Mouse (Mus musculus) embryo, embryonic 11.5 days (tissue): Measurements from ENCODE around the gene Sgsh.
A peak's percentile ranks its signal among the peaks of the same experiment; 100 is the strongest.
"Not testable (repeated sequence)": the region's sequence is repeated elsewhere in the genome, so short reads cannot be mapped to it uniquely, and the experiment has no call there.

Source experiments
- DNase-seq: peaks from one replicate; pipeline ENCODE4 v3.0.0-alpha.2; 2012; ENCODE audit warnings: low read depth, low spot score

Sgsh gene

DNA sequence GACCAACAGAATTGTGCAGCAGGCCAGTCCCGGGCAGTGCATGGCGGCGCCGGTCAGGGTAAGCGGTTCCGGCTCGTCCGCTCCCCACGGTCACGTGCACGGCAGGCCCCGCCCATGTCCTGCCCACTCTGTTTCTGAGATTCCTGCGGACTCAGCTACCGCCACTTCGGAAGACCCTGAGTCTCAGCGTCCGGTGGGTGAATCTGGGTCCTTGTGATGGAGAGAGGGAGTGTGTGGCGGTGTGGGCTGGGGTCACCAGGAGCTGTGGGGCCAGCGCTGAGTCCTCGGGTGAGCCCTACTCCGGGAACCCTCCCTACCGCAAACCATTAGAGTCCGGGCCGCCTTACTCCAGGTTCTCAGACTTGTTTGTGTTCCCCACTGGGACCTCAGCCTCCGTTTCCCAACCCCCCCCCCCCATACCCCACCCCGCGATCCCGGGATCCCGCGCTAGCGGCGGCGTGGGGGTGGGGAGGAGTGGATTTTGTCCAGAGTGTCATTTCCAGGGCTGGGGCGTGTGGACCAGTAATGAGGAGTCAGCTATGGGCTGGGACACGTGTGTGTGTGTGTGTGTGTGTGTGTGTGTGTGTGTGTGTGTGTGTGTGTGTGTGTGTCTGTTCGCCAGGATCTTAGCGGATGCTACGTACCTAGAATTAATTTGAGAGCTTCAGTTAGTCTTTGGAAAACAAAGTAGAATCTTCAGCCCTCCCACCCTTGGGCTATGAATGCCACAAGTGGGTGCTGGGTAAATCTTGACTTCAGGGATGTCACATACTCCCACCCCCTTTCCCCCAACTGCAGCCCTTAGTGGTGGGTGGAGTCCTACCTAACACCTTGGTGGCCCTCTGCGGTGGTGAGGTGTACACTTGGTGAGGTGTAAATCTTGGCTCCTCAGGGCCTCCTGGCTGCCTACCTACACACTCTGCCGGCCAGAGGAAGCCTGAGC is at the start of gene Sgsh, which contains the start of gene Slc26a11:
Gene Sgsh, minus strand, starts transcription at position 94 of the 943 bp plus-strand sequence.
Gene Slc26a11, plus strand, starts transcription at position 115 of the 943 bp plus-strand sequence.
- DNase-seq, result peak; percentile 71

DNA sequence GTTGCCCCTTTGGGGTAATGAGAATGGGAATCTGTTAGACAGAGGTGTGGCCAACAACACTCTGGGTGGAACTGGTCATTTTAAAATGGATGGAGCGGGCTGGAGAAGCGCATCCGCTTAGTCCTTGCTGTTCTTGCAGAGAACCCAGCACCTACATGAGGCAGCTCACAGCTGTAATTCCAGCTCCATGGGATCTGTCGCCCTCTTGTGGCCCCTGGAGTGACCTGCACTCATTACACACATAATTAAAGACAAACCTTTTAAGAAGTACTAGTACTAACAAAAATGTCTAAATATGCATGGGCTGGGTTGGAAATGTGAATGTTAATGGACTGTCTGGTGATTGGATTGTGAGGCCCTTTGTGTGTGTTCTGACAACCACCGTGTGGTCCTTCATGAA is 49.3 kb upstream of the Sgsh start:
- no peak for DNase-seq

DNA sequence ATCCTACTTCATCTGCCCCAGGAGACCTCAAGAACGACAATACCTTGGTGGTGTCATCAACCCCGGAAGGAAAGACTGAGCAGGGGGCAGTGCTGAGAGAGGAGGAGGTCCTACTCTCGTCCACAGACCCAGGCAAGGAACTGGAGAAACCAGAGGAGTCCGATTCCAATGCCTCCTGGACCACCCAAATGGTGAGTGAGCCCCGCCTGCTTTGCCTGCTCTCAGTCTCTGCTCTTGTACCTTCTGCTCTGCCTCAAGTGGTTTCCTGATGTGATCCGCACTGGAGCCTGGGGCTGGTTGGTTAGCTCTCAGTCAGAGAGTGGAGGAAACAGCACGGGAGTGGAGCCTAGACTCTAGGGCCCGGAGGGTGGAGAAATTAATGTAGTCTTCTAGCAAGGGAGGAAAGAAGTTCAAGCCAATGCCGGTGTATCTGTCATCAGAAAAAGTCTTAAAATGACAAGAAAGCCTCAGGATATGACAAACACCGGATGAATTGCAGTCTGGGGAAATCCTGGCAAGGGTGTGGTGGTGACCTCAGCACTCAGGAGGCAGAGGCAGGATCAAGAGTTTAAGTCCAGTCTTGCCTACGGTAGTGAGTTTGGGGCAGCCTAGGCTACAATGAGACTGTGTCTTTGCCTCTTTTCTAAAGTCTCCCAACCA is 47.3 kb upstream of the Sgsh start:
- DNase-seq, result no peak

DNA sequence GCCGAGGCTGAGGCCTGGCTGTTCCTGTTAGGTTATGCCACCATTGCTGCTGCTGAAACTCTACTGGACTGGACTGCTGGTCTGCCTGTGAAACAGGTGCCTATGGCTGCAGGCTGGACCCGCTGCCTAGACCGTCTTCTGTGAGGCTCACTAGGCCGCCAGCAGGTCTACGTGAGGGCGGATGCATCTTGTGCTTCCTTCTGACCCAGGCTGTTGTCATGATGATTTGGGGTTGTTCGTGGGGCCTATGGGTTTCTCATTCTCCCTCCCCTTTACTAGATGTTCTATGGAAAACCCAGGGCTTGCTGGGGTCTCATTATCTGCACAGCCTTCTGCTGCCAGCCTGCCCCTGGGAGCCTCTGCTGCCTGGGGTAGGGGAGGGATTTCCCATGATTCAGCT is 41.1 kb upstream of the Sgsh start:
- DNase-seq, result no peak

DNA sequence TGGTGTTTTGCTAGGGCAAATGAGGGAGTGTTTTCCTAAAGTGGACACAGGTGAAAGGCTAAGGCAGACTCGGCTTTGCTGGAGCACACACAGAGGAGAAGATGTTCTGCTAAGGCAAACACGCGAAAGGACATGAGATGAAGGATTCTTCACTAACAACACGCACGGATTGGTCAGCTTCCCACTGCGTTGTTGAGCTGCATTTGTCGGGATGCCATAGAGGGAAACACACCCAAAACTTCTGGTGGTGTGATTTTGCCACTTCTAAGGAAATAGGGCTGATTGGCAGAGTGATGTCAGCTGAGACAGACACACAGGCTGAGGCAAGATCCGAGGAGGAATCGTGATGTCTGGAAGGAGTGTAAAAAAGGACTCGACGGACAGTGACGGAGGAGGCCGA is 40.6 kb upstream of the Sgsh start:
- no peak for DNase-seq

DNA sequence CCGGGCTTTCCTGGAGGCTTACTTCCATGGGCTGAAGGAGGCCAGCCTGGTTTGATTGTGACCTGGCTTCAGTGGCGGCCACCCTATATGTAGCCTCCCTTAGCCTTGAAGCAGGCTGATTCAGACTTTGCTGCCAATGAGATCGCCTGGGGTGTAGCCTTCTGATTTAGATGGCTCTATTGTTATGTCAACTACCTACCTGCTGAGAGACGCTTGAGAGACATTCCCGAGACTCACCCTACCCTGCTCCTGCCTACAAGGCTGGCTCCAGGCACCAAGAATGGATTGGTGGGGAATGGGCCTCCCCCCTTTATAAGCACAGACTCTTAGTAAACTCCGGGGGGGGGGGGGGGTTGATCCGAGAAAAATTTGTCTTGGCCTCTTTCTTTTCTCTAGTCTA is 40.1 kb upstream of the Sgsh start:
- DNase-seq, result no peak

DNA sequence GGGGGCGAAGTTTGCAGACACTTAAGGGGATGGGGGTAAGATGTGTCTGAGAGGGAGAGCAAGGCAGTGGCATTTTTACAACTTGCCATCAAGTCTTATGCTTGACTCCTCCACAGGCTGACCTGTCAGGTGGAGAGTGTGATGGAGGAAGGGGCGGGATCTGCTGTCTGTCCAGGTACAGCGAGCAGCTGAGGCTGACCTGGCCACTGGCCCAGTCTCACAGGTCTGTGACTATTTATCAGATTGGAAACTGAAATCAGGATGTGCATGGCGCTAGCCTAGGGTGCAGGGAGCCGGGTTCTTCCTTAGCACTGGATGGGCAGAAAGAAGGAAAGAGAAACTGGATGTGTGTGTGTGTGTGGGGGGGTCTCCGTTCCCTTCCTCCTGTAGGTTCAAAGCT is 38.9 kb upstream of the Sgsh start:
- DNase-seq, result no peak

DNA sequence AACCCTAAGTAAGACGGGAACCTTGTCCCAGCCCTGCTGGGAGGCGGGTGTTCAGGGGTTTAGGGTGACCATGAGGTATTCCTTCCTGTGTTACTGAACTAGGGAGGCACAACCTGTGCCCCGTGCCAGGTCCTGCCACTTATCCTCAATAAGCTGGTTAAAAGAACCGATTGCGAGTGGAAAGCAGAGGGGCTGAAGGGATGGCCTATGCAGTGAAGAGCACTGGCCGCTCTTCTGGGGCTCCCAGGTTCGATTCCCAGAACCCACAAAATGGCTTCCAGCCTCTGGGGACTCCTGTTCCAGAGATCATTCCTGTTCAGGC is 38.1 kb upstream of the Sgsh start:
- DNase-seq, result no peak

DNA sequence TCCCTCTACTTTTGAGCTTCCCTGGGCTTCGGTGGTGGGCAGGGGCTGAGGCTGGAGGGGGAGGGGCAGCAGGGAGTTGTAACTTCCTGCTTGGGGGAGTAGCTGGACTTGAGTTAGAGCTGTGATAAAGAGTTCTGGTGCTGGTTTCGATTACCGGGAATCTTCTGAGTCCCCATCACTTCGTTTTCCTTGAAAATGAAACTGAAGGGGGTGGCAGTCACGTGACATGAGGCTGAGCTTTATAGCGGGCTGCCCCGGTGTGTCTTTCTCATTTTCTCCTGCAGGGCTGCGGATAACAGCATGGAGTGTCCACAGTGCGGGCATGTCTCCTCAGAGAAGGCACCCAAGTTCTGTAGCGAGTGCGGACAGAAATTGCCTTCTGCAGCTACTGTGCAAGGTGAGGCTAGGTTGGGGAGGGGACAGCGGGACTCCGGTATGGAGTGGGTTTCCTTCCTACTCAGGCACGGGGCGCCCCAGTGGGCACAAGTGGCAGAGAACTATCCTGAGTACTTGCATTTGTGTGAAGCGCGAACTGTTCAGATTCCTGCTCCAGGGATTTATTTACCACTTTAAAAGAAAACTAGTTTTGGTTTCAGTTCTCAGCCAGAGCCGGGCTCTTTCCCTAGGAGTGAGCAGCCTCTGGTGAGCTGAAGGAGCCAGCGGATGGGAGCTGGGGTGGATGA is 37.6 kb upstream of the Sgsh start, which contains the start of gene Rnf213:
Gene Rnf213, plus strand, starts transcription at position 301 of the 683 bp plus-strand sequence.
- no peak for DNase-seq

DNA sequence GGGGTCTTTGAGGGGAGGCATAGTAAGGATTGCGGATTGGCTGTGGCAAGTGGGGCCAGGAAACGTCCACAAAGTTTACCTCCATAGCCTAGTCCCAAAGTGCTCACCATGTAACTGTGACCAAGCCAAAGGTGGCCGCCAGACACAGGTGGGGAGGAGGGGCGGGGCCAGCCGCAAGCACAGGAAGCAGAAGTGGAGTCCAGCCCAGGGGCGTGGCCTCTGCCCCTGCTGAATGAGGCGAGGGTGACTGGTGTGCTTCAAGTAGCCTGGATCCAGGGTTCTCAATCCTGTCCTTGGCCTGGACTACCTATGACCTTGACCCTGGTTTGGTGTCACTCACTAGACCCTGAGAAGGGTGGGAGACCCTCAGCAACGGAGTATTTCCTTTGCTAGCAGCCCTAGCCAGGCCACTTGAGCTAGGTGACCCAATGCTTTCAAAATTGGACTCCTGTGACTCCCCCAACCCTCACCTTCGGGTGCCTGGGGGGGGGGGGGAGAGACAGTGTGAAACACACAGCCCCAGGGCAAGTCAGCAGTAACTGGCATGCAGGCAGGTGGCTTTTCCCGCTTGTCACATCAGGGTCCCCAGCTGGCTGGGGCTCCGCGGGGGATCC is 36.8 kb upstream of the Sgsh start:
- no peak for DNase-seq

DNA sequence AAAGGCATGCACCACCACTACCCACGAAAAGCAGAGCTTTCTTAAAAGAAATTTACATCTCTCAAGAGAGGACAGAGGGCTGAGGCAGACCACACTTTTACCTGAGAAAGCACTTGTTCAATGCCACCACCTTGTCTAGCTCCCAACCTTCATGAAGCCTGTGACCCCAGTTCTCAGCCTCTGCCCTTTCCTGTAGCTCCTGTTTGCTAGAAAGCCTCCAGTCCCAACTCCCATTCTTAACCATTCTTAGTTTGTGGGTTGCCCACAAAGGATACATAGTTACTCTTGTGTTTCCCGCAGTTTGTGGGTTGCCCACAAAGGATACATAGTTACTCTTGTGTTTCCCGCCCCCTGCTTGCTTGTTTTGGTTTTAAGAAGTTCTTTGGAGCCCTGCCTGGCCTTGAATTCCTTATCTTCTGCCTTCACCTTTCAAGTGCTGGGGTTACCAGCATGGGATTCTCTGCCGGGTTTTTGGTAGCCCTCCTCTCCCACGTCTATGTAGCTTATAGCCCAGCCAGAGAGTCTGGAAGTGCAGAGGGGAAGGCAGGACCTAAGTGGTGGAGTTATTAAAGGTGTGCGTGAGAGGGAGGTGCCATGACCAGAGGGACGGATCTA is 36.2 kb upstream of the Sgsh start:
- DNase-seq, result no peak

DNA sequence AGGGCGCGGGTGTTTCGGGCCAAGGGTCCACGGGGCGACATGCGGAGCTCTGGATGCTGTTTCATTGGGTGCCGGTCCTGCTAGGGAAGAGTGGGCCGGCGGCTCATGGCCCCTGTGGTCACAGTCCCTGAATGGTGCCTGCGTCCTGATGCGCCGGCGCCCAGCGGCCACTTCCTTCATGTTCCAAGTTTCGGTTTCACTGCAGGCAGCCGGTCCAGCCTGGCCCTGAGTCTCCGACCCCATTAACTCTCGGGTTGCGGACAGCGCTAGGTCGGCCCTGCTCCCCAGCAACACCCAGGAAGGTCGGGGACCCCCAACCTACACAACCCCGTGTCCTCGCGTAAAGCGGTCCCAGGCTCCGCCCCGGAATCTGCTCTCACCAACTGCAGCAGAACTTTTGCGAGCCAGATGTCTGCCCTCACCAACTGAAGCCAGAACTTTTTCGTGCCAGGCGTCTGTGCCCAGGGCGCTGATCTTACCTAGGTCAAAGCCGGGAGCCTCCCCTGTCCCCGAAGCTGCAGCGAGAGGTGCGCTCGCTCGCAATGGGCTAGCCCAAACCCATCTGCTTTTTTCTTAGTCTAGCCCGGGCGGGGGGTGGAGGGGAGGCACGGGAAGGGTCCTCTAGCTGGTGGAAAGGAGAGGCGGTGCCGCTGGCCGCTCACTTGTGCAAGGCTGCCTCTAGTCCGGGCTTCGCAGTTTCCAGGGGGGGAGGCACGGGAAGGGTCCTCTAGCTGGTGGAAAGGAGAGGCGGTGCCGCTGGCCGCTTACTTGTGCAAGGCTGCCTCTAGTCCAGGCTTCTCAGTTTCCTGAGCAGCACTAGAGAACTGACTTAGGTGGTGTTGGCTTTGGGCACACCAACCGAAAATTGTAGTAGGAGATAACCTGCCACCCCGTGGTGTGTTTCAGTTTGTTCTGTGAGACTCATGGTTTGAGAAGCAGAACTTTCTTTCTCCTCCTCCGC is 35.2 kb upstream of the Sgsh start:
- no peak for DNase-seq

DNA sequence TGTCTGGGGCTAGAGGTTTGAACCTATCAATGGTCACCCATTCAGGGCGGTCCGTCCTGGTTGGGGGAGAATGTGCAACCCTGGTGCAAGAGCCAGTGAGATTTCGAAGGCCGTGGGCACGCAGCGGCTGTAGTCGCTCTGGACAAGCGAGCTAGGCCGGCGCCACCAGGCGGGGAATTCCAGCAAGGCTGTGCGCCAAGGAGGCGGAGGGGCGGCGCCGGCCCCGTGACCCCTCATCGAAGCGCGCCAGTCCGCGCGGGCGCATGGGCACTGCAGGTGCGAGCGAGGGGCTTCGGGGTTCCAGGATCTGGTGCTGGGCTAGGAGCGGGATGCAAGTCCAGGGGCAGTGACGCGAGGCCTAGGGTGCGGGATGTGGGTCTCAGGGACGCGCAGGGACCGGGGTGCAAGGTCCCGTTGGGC is 34.5 kb upstream of the Sgsh start:
- peak; percentile 49 for DNase-seq

DNA sequence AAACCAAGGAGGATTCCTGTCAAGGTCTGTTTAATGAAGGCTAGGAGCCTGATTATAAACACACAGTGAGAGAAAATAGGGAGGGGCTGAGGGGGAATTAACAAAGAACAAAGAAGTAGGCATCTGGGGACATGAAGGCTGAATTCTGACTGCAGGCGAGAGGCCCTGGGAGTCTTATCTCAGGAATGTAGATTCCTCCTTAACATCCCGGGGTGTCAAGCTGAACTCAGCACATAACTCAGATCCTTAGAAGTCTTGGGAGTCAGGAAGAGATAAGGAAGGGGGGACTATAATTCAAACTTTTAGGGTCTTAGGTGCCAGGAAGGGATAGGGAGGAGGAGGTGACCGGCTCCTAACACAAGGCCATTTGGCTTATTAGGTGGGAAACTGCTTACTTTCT is 31.9 kb upstream of the Sgsh start:
- DNase-seq, result not testable (repeated sequence)

DNA sequence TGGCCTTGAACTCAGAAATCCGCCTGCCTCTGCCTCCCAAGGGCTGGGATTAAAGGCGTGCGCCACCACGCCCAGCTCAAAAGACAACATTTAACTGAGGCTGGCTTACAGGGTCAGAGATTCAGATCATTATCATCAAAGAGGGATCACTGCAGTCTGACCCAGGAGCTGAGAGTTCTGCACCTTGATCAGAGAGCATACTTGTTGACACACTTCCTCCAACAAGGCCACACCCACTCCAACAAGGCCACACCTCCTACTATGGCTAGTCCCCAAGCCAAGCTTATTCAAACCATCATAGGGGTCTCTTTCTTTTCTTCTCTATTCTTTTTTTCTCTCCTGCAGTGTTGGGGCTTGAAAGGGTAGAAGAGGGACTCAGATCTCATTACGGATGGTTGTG is 31.0 kb upstream of the Sgsh start:
- DNase-seq, result no peak

DNA sequence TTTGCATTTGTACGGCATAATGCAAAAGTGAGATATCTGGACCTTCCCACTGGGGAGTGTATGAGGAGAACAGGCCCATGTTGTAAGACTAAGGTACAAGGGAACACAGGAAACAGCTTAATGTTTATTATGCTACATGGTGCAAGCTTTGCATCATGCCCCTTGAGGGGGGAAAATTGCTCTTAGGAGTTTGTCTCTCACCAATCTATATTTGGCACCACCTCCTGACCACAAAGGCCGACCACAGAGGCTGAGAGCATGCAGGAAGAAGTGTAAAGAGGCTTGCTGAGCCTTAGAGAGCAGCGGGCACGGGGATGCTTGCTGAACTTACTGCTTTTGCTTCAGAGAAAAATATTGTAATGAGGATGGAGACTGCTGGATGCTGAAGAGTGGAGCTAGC is 29.6 kb upstream of the Sgsh start:
- no peak for DNase-seq

DNA sequence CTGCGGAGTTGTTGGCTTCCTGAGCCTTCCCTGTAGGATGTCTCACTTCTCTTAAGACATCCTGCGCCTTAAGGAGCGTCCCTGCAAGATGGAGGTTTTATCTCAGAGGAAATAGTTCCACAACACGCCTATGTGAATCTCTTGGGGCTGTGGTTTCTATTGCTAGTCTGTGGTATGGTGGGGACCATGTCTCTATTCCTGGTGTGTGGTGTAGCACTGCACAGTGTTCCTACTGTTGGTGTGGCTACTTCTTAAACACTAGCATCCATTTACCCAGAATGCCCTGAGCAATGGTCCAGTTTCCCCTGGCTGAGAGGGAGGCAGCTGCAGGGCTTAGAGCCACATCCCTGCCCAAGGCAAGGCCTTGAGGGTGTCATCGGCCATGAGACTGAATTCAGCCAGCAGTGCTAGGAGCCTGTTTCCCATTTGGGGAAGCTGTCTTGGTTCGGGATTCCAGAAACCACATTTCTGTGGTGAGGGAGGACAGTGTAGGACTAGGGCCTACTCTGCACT is 27.1 kb upstream of the Sgsh start:
- no peak for DNase-seq

DNA sequence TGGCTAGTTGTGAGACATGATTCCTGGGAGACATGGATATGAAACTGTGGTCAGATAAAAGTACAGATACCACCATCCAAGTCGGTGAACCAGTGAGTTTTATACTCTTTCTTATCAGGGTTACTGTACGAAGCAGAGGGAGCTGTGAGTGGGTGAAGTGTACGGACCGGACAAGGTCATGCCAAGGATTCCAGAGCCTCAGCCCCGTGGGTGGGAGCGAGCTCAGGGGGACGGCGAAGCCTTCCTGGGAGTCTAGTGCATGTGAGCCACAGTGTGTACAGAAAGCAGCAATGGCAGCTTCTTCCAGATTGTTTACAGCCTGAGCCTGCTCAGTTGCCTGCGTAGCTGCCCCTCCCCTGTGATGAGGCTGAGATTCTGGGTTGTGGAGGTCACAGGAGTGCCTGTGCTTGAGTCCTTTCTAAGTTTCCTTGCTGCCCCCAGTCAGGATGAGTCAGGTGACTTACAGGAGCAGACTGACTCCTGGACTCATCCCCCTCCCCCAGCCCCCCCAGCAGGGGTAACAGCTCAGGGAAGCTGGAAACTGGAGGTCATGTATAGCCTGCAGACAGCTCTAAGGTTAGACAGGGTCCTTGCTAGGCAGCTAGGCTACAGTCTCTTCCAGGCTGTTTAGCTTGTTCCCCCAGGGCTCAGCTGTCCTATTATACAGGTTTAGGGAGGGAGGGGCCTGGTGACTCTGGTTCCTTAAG is 26.4 kb upstream of the Sgsh start:
- DNase-seq, result no peak

DNA sequence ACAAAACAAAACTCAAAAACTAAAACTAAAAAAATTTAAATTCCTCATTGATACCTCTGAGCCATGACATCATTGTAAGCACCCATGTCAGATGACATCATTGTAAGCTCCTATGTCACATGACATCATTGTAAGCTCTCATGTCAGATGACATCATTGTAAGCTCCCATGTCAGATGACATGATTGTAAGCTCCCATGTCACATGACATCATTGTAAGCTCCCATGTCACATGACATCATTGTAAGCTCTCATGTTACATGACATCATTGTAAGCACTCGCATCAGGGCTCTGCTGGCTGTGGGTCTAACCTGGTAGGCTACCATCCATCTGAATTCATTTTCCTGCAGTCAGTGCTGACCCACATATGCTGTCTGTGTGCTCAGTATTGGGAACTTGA is 23.2 kb upstream of the Sgsh start:
- DNase-seq, result no peak

DNA sequence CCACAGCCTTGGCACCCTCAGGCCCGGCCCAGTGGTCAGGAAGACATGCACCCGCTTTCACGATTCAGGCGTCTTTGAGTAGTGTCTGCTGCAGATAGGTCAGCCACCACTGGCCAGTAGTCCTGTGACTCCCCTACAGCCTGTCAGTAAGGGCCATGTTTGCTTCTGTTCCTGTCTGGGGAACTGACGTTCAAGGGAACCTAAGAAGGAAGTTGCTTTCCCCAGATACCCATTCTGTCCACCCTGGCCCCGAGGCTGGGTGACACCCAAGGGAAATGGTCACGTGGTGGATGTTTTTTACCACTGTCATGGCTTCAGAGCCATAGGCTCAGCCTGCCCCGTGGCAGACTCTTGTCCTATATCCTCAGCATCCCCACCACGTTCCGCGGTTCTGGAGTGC is 22.0 kb upstream of the Sgsh start:
- no peak for DNase-seq
